Mouse (Mus musculus): ENCODE results near the gene Gpr162.

GRCm38 (mm10) chr6:124817125-124817524, 46.7 kb downstream of the Gpr162 start:
- TF ChIP-seq ETS1 (conservative IDR thresholded peaks at IDR 0.05; ENCODE audit: low read depth, low read length) (no peak), CTCF (conservative IDR thresholded peaks at IDR 0.05 in 1 of 2, IDR thresholded peaks at IDR 0.05 in 1 of 2; ENCODE audit: low read depth in 2 of 2, low read length in 2 of 2) (no peak), JUN (IDR thresholded peaks at IDR 0.05; ENCODE audit: insufficient read depth, low read depth, low read length) (no peak), TBP (conservative IDR thresholded peaks at IDR 0.05; ENCODE audit: low read depth, low read length) (no peak), POLR2A (IDR thresholded peaks at IDR 0.05; ENCODE audit: low read depth, low read length) (no peak), UBTF (IDR thresholded peaks at IDR 0.05; ENCODE audit: low read depth, low read length) (no peak), USF2 (conservative IDR thresholded peaks at IDR 0.05; ENCODE audit: low read depth, low read length) (no peak), POLR2AphosphoS2 (IDR thresholded peaks at IDR 0.05; ENCODE audit: low read depth, low read length) (no peak), HCFC1 (IDR thresholded peaks at IDR 0.05; ENCODE audit: low read depth, low read length) (no peak)
